Mouse (Mus musculus): ENCODE data around the gene Myrip. TPM values are rescaled to one million over a fixed set of nuclear protein-coding genes. Genes with fewer than 3 reads are reported as not detected.
"Not testable (repeated sequence)": the region's sequence is repeated elsewhere in the genome, so short reads cannot be mapped to it uniquely, and the experiment has no call there.

Myrip gene
- polyA plus RNA-seq (2012; rRNA removed) = 2.2 and 5.8 TPM in 2 replicates

DNA sequence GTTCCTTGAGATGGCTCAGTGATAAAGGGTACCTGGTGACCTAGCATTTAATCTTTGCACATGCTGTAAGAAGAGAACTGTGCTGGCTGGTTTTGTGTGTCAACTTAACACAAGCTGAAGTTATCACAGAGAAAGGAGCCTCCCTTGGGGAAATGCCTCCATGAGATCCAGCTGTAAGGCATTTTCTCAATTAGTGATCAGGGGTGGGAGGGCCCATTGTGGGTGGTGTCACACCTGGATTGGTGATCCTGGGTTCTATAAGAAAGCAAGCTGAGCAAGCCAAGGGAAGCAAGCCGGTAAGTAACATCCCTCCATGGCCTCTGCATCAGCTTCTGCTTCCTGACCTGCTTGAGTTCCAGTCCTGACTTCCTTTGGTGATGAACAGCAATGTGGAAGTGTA, at the start of gene Myrip:
Gene Myrip, plus strand, starts transcription at position 301 of the 400 bp plus-strand sequence.
- not testable (repeated sequence) for DNase-seq (ENCODE audit: low read depth)

DNA sequence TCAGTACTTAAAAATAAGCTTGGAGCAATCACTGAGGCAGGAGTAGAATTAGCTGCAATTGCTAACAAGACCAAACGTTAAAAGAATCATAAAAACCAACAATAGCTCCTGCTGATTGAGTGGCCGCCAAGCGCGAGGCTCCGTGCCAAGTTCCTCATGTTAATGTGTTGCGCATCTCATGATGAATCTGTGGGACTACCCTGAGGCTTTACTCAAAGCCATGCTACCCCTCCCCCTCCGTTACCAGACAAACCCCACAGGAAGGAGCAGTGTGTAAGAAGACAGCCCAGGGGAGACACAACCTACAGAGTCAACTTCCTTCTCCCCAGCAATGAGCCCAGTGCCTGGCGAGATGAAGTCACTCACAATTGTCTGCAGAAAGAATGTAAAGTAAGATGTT, 41.5 kb upstream of the Myrip start:
- DNase-seq (ENCODE audit: low read depth) = no peak

DNA sequence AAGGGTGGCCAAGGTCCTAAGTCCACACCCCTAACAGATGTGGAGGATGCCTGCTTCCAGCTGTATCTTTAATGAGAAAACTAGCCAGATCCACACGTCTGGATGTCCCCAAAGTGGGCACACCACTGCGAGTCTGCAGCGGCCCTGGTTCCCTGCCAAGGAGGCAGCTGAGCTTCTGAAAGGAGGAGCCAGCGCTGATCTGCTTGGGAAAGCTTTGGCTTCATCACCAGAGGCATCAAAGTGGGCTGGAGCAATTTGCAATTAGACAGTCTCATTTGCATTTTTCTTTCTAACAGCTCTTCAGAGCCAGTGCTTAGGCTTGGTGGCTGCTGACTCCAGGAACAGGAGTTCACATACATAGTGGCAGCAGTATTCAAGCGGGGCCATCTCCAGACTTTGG, 37.3 kb upstream of the Myrip start:
- DNase-seq (ENCODE audit: low read depth) = no peak

DNA sequence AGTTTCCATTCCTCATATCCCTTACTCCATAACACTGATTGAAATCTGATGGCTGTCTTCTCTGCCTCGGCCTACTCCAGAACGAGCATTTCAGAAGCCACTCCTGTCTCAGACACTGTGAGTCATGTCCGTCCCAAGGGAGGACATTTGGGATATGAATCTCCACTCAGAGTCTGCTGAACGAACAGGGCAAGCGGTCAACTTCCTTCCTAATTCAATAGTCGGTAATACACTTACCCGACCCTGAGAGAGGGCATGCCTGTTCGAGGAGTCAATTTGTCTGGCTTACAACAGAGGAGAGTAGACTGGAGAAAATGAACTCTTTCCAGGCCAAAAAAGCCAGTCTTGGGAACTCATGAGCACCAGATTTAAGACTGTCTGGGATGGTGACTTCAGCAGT, 28.2 kb upstream of the Myrip start:
- no peak for DNase-seq (ENCODE audit: low read depth)

DNA sequence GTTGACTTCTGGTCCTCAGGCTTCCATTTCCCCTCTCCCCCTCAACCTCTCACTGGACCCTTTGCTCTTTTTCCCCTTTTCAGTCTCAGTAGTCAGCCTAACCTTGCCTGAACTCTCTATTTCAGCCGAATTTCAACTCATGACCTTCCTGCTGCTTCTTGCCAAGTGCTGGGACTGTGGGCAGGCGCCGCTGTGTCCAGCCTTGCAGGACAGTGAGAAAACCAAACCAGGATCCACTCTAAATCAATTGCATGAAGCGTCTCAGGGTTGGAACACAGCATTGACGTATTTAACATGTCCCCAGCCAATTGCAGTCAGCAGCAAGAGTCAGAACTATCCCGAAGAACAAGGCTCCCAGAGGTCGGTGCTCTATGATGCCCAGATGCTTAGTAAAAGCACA, 26.1 kb upstream of the Myrip start:
- DNase-seq (ENCODE audit: low read depth) = no peak

DNA sequence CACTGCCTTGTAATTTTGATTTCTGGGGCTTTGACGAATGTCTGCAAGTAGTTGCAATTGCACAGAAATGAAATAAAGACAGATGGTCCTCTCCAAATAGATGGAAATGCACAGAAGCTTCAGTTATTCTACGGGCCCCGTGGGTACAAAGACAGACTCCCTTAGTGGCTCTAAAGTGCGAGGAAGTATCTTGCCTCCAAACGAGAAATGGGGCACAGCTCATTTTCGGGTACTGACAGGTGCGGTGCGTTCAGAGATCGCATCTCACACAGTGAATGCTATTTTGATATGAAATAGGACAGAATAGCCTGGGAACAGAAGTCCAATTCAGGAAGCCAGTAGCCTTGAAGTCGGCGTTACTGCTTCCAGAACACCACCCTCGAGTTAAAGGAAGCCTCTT, 20.2 kb upstream of the Myrip start:
- DNase-seq (ENCODE audit: low read depth) = no peak

DNA sequence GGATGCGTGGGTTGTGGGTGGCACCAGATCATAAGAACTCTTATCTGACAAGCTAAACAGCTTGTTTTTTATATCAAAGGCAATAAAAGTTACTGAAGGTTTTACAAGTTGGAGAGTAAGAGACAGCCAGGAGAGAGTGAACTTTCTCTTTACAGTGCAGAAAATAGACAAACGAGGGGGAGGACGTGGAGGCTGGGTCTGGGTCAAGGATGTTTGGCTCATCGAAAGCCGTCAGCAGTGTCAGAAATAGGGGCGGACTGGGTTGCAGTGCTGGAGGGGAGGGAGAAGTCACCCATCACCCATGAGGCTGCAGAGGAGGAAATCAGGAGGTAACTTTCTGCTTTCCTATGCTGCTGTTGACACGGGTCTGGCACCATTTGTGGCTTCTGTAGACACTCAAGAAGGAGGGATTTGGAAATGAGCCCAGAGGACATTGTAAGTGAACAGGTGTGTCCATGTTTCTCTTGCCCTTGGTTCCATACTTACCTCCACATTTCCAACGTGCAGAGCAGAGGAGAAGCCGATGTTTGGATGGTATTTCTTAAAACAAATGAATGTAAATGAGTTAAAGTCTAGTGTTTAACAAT, 18.8 kb upstream of the Myrip start:
- DNase-seq (ENCODE audit: low read depth) = no peak

DNA sequence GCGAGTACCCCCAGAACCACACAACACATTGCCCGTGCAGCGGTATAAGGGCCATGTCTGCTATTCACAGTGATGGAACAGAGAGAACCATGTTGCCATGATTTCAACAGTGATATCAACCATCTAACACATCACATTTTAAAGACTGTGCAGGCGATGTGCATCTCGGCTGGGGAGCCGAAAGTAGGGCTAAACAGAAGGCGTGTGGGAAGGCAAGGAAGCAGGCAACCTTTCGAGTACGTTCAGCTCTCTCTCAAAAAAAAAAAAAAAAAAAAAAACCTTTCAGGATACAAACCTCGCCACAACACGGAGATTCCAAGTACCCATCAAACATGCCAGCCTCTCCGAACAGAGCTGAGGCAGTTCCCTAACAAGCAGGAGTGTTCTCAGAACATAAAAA, 17.8 kb upstream of the Myrip start:
- no peak for DNase-seq (ENCODE audit: low read depth)

DNA sequence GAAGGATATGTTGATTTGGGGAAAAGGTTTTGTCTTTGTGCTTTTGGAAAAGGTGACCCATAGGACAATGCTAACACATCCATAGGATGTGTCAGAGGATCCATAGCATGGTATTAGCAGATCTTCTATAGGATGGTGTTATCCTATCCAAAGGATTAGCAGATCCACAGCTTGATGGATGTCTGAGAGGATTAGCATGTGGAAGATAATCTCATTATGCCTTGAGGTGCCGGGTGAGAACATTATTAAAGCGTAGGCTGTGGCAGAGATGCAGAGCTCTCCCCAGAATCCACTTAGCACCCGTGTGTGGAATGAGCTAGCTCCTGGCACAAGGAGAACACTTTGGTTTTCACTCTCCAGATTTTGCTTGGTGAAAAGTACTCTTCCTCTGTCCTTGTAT, 13.3 kb upstream of the Myrip start:
- DNase-seq (ENCODE audit: low read depth) = no peak

DNA sequence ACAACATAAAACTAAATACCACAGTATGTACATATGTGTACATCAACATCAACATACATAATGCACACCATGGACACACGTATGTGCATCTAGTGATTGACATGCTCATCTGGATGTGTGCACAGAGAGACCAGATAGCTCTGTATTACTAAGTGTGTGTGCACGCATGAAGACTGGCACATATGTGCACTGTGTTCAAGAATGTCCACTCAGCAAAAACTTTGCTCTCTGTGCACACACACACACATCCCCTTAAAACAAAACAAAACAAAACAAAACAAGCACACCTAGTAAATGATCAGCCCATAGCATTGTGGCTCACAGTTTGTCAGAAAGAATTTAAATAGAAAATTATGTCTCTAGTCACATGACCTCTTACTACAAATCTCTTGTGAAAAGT, 10.9 kb upstream of the Myrip start:
- no peak for DNase-seq (ENCODE audit: low read depth)

DNA sequence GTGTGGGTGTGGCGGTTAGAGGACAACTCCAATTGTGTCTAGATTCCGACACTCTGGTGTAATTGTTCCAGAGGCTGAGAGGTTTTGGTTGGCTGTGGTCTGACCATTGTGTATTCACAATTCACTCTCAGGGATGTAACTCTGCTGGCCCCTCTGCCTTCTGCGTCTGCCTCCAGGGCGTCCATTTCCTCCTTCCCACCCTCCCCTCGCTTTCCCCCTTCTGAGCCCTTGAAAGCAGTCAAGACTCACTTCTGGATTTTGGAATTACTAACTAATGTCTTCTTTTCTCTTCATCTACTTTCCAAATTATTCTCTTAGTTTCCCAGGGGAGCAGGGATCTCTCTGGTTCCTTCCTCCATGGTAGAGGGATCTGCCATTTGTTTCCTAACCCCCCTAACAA, 8.8 kb upstream of the Myrip start:
- DNase-seq (ENCODE audit: low read depth) = no peak

DNA sequence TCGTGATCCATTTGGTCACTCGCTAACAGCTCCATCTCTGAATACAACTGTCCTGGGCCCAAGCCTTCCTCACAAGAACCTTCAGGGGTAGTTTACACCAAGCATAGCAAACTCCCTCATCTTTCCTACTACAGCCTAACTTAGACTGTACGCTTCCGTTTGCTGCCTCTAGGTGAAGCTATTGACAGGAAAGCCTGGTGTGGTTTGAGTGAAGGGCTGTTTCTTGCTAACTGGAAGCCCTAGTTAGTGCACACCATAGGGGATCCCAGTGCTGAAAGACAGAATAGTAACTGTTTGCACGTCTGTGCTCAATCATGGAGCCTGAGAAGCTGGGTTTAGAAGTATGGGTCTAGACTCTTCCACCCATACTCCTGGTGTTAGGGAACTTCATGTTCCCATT, 5.8 kb upstream of the Myrip start:
- no peak for DNase-seq (ENCODE audit: low read depth)

DNA sequence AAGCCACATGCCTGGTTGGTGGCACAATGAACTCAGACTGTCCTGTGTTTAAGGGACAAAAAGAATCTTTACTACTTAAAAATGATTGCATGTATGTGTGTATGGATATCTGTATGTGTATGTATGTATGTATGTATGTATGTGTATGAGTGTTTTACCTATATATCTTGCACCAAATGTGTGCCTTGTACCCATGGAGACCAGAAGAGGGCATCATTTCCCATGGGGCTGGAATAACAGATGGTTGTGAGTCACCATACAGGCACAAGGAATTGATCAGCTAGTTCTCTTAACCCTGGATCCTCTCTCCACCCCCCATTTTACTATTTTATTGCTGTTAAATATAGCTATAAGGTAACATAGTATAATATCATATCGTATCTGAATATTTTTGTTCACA, 4.4 kb upstream of the Myrip start:
- DNase-seq (ENCODE audit: low read depth) = no peak

DNA sequence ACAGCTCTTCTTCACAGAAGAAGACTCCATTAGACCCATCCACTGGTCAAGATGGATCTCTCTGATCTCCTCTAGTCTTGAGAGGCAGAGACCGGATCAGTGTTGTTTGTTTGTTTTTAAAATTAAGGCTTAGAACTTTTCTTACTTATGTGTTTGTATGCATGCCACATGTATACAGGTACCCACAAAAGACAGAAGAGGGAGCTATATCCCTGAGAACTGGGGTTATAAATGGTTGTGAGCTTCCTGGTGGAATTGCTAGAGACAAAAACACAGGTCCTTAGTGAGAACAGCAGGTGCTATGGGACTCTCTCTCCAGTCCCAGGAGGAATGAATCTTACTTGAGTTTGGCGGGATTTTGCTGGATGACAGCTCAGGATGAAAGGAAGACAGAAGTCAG, 1.9 kb upstream of the Myrip start:
- no peak for DNase-seq (ENCODE audit: low read depth)

DNA sequence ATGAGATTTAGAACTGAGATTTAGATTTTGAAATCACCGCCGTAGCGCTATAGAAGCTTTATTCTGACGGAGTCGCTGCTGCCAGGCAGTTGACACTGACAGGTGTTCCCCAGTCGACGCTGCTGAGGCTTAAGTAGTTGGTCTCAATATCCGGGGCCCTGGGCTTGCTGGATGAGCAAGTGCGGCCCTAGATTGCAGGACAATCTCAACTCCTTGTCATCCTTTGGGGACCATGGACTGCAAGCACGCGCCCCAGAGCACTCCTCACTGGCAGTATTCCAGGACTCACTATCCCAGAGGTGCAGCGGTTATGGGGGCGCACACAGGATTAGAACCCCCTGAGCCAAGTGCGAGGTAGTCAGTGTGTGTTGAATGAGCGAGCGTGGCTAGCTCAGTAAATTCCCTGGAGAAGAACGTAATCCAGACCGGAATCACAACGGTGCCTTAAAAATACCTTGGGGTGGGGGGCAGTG, 1.7 kb downstream of the Myrip start:
- DNase-seq (ENCODE audit: low read depth) = no peak

DNA sequence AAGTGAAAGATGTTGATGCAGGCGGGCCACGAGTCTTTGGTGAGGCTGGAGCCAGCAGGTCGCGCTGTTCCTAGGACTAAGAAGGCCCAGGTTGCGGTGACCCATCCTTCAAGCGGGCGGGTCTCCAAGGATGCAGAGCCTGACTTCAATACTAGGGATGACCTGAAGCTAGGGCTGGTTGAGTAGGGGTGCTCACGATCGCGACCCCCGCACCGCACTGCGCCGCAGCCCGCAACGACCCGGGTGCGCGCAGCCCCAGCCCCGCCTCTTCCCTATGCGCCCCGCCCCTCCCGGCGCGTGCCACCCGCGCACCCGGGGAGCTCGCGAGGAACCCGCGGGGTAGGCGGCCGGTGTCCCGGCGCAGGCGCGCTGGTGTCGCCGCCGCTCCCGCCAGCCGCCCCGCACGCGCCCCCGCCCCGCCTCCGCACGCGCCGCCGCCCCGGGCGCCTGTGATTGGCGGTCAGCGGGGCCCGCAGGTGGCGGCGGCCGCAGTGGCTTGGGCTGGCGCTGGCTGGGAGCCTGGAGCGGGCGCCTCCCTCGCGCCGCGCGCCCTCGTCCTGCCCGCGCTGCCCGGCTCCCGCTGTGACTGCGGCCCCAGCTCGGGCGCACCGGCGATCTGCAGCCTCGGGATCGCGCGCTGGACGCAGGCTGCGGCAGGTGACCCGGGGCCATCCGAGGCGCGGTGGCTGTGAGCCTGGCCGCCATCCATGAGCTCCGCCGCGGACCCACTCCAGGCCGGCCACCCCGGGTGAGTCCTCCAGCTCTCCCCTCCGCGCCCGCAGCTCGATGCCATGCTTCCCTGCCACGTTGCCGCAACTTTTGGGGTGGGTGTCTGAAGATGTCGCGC, 2.4 kb downstream of the Myrip start:
- DNase-seq (ENCODE audit: low read depth) = no peak

DNA sequence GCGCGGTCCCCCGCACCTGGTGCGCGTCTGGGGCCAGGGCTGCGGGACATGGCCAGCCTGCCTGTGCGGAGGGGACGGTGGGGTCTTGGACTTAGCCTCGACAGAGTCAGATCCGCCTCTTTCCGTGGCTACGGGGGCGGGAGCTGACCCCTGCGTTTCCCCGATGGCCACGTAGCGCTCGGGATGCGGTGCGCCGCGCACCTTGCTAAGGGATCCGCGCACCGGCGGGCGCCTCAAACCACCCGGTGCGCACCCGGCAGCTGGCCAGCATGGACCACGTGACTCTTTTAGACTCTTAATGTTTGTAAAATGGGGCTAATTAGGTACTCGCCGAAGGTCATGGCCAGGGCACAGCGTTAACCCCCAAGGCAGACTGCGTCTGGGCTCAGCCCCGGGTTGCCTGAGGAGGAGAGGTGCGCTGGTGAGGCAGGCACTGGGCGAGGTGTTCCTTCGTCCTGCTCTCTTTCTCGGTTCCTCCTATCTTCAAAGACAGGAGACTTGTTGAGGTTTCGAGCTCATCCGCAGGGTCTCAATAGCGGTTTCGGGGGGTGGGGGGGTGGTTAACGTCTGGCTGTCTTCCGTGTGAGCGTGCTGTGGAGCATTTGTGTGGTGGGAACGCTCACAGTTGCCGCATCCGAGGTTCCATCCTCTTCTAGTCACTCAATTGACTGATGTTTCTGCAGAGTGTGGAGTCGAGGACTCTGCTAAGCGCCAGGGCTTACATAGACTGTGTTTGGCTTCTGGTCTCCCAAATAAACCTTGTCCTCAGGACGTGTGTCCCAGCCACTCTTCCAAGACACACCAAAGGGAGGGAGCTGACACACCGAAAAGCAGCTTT, 3.2 kb downstream of the Myrip start:
- no peak for DNase-seq (ENCODE audit: low read depth)

DNA sequence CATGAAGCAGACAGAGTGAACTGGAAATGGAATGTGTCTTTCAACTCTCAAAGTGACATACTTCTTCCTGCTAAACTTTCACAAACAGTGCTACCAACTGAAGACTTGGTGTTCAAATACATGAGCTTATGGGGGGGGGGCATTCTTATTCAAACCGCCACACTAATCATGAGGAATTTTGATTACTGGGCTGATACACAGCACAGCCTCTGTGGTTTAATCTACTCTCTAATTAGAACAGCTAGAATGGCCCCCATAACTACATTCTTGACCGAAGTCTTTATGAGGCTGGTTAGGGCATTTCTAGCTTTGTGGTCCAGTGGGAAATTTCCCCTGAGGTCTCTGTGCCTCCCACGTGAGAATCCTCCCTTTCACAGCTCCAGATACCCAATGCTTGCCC, 13.9 kb downstream of the Myrip start:
- no peak for DNase-seq (ENCODE audit: low read depth)

DNA sequence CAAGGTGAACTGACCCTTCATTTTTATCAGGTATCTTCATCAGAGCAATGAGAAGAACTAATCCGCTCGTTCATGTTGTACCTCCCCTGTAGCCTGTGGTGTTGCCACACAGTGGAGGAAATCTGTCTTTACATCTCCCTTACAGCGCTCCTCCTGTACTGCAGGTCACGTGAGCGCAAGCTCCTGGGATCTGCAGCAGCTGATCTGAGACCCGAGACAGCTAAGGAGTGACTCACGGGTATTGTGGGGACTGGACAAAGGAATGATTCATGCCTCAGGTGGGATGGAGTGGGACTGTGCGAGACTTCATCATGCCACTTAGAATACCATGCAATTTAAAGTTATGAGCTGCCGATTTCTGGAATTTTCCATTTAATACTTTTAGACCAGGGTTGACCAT, 17.8 kb downstream of the Myrip start:
- no peak for DNase-seq (ENCODE audit: low read depth)

DNA sequence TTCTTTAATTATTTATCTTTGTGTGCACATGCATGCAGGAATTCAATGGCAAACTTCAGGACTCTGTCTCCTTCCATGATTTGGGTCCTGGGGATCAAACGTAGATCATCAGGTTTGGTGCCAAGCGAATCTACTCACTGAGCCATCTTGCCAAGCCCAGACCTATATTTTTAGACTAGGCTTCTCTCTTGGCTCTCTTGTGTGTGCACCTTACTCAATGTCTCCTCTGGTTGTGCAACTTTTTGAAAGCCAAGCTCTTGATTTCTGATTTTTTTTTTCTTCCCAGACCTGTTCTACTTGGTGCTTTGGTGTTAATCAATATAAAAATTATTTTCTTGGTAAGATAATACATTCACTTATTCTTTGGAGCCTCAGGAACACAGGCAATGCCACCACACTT, 19.3 kb downstream of the Myrip start:
- peak; percentile 70 for DNase-seq (ENCODE audit: low read depth)

DNA sequence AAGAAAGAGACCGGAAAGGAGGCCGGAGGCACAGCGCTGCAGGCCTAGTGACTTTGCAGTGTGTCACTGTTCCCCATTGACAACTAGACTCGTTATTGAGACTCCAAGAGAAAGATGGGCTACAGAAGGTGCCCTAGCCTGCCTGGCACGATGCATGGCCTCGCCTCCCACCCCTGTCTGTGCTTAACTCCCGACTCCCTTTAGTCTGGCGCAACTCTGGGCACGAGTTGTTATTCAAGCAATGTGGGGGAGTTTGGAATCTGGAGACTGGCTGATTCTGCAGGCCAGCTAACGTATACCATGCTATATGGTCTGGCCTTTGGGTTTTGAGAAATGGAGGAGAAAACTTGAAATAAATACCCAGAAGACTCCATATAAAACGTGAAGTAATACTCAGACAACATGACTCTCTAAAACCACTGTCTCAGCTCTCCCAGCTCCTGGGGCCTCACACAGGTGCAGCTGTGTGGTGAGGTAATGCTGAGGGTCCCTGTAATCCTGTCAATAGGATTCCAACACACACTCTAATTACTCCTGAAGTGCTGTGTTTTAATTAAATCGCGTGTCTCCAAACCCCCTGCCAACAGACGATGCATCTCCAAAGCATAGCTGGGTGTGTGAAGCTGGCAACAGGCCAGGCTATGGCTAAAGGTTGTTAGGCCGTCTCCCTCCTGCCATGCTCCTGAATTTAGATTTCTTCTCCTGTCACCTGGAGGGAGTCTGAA, 21.6 kb downstream of the Myrip start:
- no peak for DNase-seq (ENCODE audit: low read depth)

DNA sequence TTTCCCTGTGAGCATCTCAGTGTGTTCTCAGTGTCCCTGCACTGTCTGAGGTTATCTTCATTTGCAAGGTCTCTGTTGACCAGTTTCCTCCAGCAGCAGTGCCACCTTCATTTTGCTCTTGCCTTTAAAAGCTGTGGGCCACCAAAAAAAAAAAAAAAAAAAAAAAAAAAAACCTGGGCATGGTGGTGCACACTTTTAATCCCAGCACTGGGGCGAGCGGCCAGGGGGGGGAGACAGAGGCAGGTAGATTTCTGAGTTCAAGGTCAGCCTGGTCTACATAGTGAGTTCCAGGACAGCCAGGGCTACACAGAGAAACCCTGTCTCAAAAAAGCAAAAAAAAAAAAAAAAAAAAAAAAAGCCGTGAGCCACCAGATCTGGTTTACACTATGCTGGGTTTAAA, 29.7 kb downstream of the Myrip start:
- not testable (repeated sequence) for DNase-seq (ENCODE audit: low read depth)
